Mouse (Mus musculus) spleen, adult 12 weeks (tissue): ENCODE results near the gene Rnf31.

Experiments used
- DNase-seq: peaks from one replicate; pipeline ENCODE4 v3.0.0; 2022; ENCODE audit warnings: low spot score

Gene Rnf31

GRCm38 (mm10) chr14:55651528-55651927, 60.0 kb downstream of the Rnf31 start:
- no peak for DNase-seq
